Mouse (Mus musculus) MEL (cell line): ENCODE data around the gene Khnyn. TPM values are rescaled to one million over a fixed set of nuclear protein-coding genes. Genes with fewer than 3 reads are reported as not detected.

ENCODE experiments used
- DNase-seq: peaks from one replicate; pipeline ENCODE4 v3.0.0; 2011; ENCODE audit warnings: low read depth, low spot score
- H3K27ac ChIP-seq: 2 replicates; pipeline ENCODE4 v1.5.1; 2012; ENCODE audit warnings: low read depth, mild to moderate bottlenecking, control low read depth, low read length, moderate library complexity; ENCODE audit not compliant: control insufficient read depth
- H3K27me3 ChIP-seq, 2 experiments: fragments of 150-350 bp in 1 of 2; sonication (generic) in 1 of 2; 2 replicates each; pipeline ENCODE4 v1.6.1; 2012; ENCODE audit warnings: low read length in 2 of 2, mild to moderate bottlenecking in 2 of 2, improper control_type of control experiment in 1 of 2, moderate library complexity in 1 of 2; ENCODE audit not compliant: insufficient read depth in 2 of 2, control insufficient read depth in 1 of 2
- H3K36me3 ChIP-seq, 2 experiments: 2 replicates each; pipeline ENCODE4 v1.6.1; 2012 to 2014; ENCODE audit warnings: low read length in 2 of 2, improper control_type of control experiment in 1 of 2, inconsistent platforms in 1 of 2, mild to moderate bottlenecking in 1 of 2; ENCODE audit not compliant: insufficient read depth in 2 of 2, control insufficient read depth in 1 of 2
- H3K4me1 ChIP-seq, 2 experiments: fragments of 150-350 bp in 1 of 2; sonication (generic) in 1 of 2; 2 replicates each; pipeline ENCODE4 v1.6.1; 2012; ENCODE audit warnings: low read length in 2 of 2, improper control_type of control experiment in 1 of 2, mild to moderate bottlenecking in 1 of 2; ENCODE audit not compliant: insufficient read depth in 2 of 2, control insufficient read depth in 1 of 2
- H3K4me3 ChIP-seq, 2 experiments: fragments of 150-350 bp in 1 of 2; sonication (generic) in 1 of 2; 2 replicates each; pipeline ENCODE4 v1.5.1; 2012; ENCODE audit warnings: low read depth in 2 of 2, low read length in 2 of 2, mild to moderate bottlenecking in 2 of 2, moderate library complexity in 2 of 2, control low read depth in 1 of 2, improper control_type of control experiment in 1 of 2; ENCODE audit not compliant: control insufficient read depth in 1 of 2, insufficient read depth in 1 of 2
- H3K79me2 ChIP-seq: 2 replicates; pipeline ENCODE4 v1.6.1; 2012; ENCODE audit warnings: mild to moderate bottlenecking, low read length, moderate library complexity; ENCODE audit not compliant: control insufficient read depth, poor library complexity, insufficient read depth
- H3K9ac ChIP-seq: 2 replicates; pipeline ENCODE4 v1.6.1; 2012; ENCODE audit warnings: low read depth, mild to moderate bottlenecking, control low read depth, low read length, moderate library complexity; ENCODE audit not compliant: control insufficient read depth, poor library complexity, severe bottlenecking
- H3K9me3 ChIP-seq: fragments of 150-350 bp; sonication (generic); replicated peaks from 2 replicates; pipeline ENCODE4 v1.6.1; 2012; ENCODE audit warnings: mild to moderate bottlenecking, low read length, improper control_type of control experiment, moderate library complexity; ENCODE audit not compliant: insufficient read depth
- ETS1 ChIP-seq: IDR thresholded peaks from 2 replicates; pipeline ENCODE4 v1.6.1; 2012; ENCODE audit warnings: low read depth, mild to moderate bottlenecking, inconsistent platforms, low read length, improper control_type of control experiment, moderate library complexity
- HCFC1 ChIP-seq: IDR thresholded peaks from 2 replicates; pipeline ENCODE4 v1.6.1; 2012; ENCODE audit warnings: low read depth, mild to moderate bottlenecking, inconsistent platforms, low read length, improper control_type of control experiment, moderate library complexity
- JUND ChIP-seq: IDR thresholded peaks from 2 replicates; pipeline ENCODE4 v1.6.1; 2011; ENCODE audit warnings: low read depth, mild to moderate bottlenecking, improper control_type of control experiment, low read length
- MEF2A ChIP-seq: IDR thresholded peaks from 2 replicates; pipeline ENCODE4 v1.6.1; 2014; ENCODE audit warnings: low read depth, mild to moderate bottlenecking, inconsistent platforms, low read length, improper control_type of control experiment; ENCODE audit not compliant: poor library complexity, insufficient replicate concordance, severe bottlenecking; ENCODE audit errors: extremely low read depth
- NELFE ChIP-seq: IDR thresholded peaks from 2 replicates; pipeline ENCODE4 v1.6.1; 2011; ENCODE audit warnings: low read depth, low read length, improper control_type of control experiment
- NRF1 ChIP-seq: IDR thresholded peaks from 2 replicates; pipeline ENCODE4 v1.6.1; 2014; ENCODE audit warnings: low read depth, mild to moderate bottlenecking, inconsistent platforms, low read length, improper control_type of control experiment, moderate library complexity; ENCODE audit not compliant: poor library complexity, insufficient read depth, severe bottlenecking
- POLR2A ChIP-seq, 2 experiments: IDR thresholded peaks; 2 replicates each; pipeline ENCODE4 v1.6.1; 2011 to 2012; ENCODE audit warnings: low read length in 2 of 2, mild to moderate bottlenecking in 2 of 2, control low read depth in 1 of 2, improper control_type of control experiment in 1 of 2, low read depth in 1 of 2, moderate library complexity in 1 of 2; ENCODE audit not compliant: control insufficient read depth in 1 of 2, insufficient read depth in 1 of 2, poor library complexity in 1 of 2
- POLR2AphosphoS2 ChIP-seq: IDR thresholded peaks from 2 replicates; pipeline ENCODE4 v1.6.1; 2011; ENCODE audit warnings: low read length, improper control_type of control experiment
- RCOR1 ChIP-seq: IDR thresholded peaks from 2 replicates; pipeline ENCODE4 v1.6.1; 2012; ENCODE audit warnings: low read depth, mild to moderate bottlenecking, inconsistent platforms, low read length, improper control_type of control experiment
- SIN3A ChIP-seq: IDR thresholded peaks from 2 replicates; pipeline ENCODE4 v1.6.1; 2012; ENCODE audit warnings: low read length, improper control_type of control experiment, inconsistent platforms
- SMC3 ChIP-seq: IDR thresholded peaks from 2 replicates; pipeline ENCODE4 v1.6.1; 2011; ENCODE audit warnings: low read depth, low read length, improper control_type of control experiment
- TBP ChIP-seq: IDR thresholded peaks from 2 replicates; pipeline ENCODE4 v1.8.0; 2011; ENCODE audit warnings: low read depth, low read length, improper control_type of control experiment
- TCF12 ChIP-seq: IDR thresholded peaks from 2 replicates; pipeline ENCODE4 v1.6.1; 2014; ENCODE audit warnings: low read depth, mild to moderate bottlenecking, inconsistent platforms, low read length, improper control_type of control experiment, moderate library complexity
- USF1 ChIP-seq: IDR thresholded peaks from 2 replicates; pipeline ENCODE4 v1.6.1; 2014; ENCODE audit warnings: low read depth, mild to moderate bottlenecking, inconsistent platforms, low read length, improper control_type of control experiment, moderate library complexity
- ZMIZ1 ChIP-seq: IDR thresholded peaks from 2 replicates; pipeline ENCODE4 v1.6.1; 2012; ENCODE audit warnings: low read depth, mild to moderate bottlenecking, inconsistent platforms, low read length, improper control_type of control experiment, moderate library complexity
- polyA plus RNA-seq, 2 experiments: library from polyadenylated mRNA; stranded (reverse) in 1 of 2; unstranded in 1 of 2; fragments of >175 nt in 1 of 2; fragments of >200 nt in 1 of 2; gene quantifications; 2 replicates each; pipeline versions ENCODE4 v1.2.1 to v1.2.4; 2012; ENCODE audit warnings: low replicate concordance in 2 of 2, low read depth in 1 of 2; ENCODE audit not compliant: insufficient read length in 2 of 2, insufficient read depth in 1 of 2, missing spikeins in 1 of 2
- total RNA-seq: library from RNA; depleted of rRNA; stranded (reverse); fragments of 300-350 nt; gene quantifications from 2 replicates; pipeline ENCODE4 v1.2.3, GENCODE M21; 2012

Gene Khnyn
- total and polyA plus RNA-seq, 3 experiments, result 5.2 to 13.3 TPM; not detected in 1

DNA sequence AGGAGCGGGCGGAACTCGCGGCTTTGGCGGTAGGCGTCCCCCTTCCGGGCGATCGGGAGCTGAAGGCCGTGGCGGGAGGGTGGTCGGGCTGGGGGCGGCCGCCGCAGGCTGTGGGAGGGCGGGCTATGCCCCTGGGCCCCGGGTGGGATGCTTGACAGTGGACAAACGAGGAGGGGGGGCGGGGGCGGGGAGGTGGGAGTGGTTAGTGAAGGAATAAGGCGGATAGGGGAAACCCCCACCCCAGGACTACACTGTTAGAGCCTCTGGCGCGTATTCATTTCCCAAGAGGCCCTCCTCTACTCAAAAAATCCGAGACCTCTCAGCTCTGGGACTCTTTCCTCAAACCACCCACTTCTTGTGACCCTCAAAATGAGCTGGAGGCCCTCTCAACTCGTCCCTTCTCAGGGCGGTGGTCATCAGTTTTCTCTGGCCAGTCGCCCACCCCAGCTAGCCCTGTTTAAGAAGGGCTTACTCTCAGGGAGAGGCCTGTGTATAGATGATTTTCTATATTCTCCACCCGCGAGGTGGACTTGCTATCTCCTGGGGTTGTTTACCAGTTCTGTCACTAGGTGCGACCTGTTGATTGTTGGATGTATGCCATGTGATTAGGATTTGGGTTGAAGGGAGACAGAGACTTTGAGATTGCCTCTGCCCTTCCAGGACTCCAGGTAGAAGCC, 505 bp downstream of the Khnyn start:
- Histone ChIP-seq H3K27me3 (no peaks in the 10 kb centered on the region), H3K27ac (peak overlapping the region; percentile 66), H3K9ac (peak overlapping the region; percentile 68), H3K36me3 (peaks cover 0 to 10% of the 10 kb centered on the region in 2 experiments; a peak in 3 of 4 replicates), H3K4me3 (peak overlapping the region; percentile 63 to 90)
- TF ChIP-seq POLR2AphosphoS2 (no peak), SMC3 (no peak), SIN3A (0 out of 2 replicates have a peak, but pooled peaks have one; percentile 19)
- TF ChIP-seq, all 39 proteins: peak for 1
- peak; percentile 53 for DNase-seq
- no peaks in the 10 kb centered on the region for H3K9me3 ChIP-seq
- peaks cover 4% of the 10 kb centered on the region for H3K79me2 ChIP-seq
- peaks cover 4 to 25% of the 10 kb centered on the region in 2 experiments for H3K4me1 ChIP-seq

DNA sequence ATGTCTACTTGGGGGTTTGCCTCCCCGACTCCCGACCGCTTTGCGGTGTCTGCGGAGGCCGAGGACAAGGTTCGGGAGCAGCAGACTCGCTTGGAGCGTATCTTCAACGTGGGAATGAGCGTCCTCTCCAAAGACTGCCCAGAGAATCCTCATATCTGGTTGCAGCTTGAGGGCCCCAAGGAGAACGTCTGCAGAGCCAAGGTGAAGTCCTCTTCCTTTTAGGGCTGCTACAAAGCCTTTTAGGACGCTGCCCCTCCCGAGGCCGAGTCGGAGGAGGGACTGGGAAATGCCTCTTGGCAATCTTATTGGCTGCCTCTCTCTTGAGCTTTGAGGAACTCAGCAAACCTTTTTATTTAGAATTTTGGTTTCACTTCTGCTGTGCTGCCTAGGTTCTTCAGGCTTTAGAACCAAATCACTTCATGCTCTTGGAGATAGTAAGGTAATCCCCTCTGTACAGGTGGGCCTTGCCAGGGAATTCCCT, 1.1 kb downstream of the Khnyn start:
- Histone ChIP-seq H3K79me2 (peaks cover 4% of the 10 kb centered on the region), H3K27me3 (no peaks in the 10 kb centered on the region), H3K4me3 (peak overlapping the region; percentile 63 to 90), H3K4me1 (peaks cover 4 to 20% of the 10 kb centered on the region in 2 experiments), H3K36me3 (peaks cover 0 to 7% of the 10 kb centered on the region in 2 experiments; a peak in 3 of 4 replicates), H3K9me3 (no peaks in the 10 kb centered on the region), H3K27ac (peak overlapping the region; percentile 66), H3K9ac (peak overlapping the region; percentile 65)
- peak; percentile 90 for DNase-seq
- no peak for TF ChIP-seq JUND
- TF ChIP-seq ZMIZ1, result no peak
- peak; percentile 62; the same call in 1 of the 2 replicates for TF ChIP-seq POLR2AphosphoS2
- TF ChIP-seq MEF2A, result no peak
- TF ChIP-seq POLR2A (IDR thresholded peaks at IDR 0.05; ENCODE audit: control insufficient read depth in 1 of 2, insufficient read depth in 1 of 2, low read depth in 1 of 2, low read length in 2 of 2, poor library complexity in 1 of 2), result peak in 1 of 2 experiments; percentile 63; a peak in 2 of 4 replicates
- no peak for TF ChIP-seq USF1
- TF ChIP-seq RCOR1, result no peak
- peak; percentile 40; the same call in 1 of the 2 replicates for TF ChIP-seq TCF12
- TF ChIP-seq ETS1, result 0 out of 2 replicates have a peak, but pooled peaks have one; percentile 25
- TF ChIP-seq SIN3A, result peak; percentile 16
- TF ChIP-seq NRF1, result no peak
- TF ChIP-seq NELFE, result peak; percentile 49; the same call in 1 of the 2 replicates
- TF ChIP-seq TBP, result 0 out of 2 replicates have a peak, but pooled peaks have one; percentile 38
- peak; percentile 45; the same call in 1 of the 2 replicates for TF ChIP-seq HCFC1
